Mouse (Mus musculus) lung, embryonic 14.5 days (tissue): ENCODE measurements around the gene Tmem123. TPM values are rescaled to one million over a fixed set of nuclear protein-coding genes. Genes with fewer than 3 reads are reported as not detected.

Source experiments
- ATAC-seq: fragments of 200-750 bp; cut with Nextera tagmentation; 2 replicates; pipeline ENCODE4 v1.8.0; 2017; ENCODE audit warnings: mild to moderate bottlenecking, moderate TSS enrichment, moderate library complexity; ENCODE audit not compliant: insufficient read depth
- DNase-seq: peaks from one replicate; pipeline ENCODE4 v3.0.0-alpha.2; 2015
- H3K27ac ChIP-seq: fragments of 300-500 bp; sonication (generic); 2 replicates; pipeline ENCODE4 v1.5.1; 2014; ENCODE audit warnings: low read depth, mild to moderate bottlenecking, moderate library complexity
- H3K27me3 ChIP-seq: fragments of 300-500 bp; sonication (generic); 2 replicates; pipeline ENCODE4 v1.6.1; 2014; ENCODE audit warnings: low read length, control low read depth; ENCODE audit not compliant: insufficient read depth
- H3K36me3 ChIP-seq: fragments of 300-500 bp; sonication (generic); 2 replicates; pipeline ENCODE4 v1.6.1; 2014; ENCODE audit warnings: control low read depth; ENCODE audit not compliant: insufficient read depth
- H3K4me1 ChIP-seq: fragments of 300-500 bp; sonication (generic); 2 replicates; pipeline ENCODE4 v1.6.1; 2014; ENCODE audit warnings: antibody characterized with exemption, control low read depth; ENCODE audit not compliant: insufficient read depth
- H3K4me2 ChIP-seq: fragments of 300-500 bp; sonication (generic); 2 replicates; pipeline ENCODE4 v1.6.1; 2014; ENCODE audit warnings: mild to moderate bottlenecking
- H3K4me3 ChIP-seq: fragments of 300-500 bp; sonication (generic); 2 replicates; pipeline ENCODE4 v1.5.1; 2014; ENCODE audit warnings: low read depth, low read length
- H3K9ac ChIP-seq: fragments of 300-500 bp; sonication (generic); 2 replicates; pipeline ENCODE4 v1.6.1; 2014
- H3K9me3 ChIP-seq: fragments of 300-500 bp; sonication (generic); 2 replicates; pipeline ENCODE4 v1.6.1; 2016; ENCODE audit warnings: low read depth, low read length, control low read depth
- CTCF ChIP-seq: IDR thresholded peaks from 2 replicates; pipeline ENCODE4 v1.5.1; 2016; ENCODE audit warnings: antibody characterized with exemption, low read depth
- WGBS: fragments of 180-500 bp; shearing (Covaris S2); extraction: QIAGEN DNeasy Blood & Tissue Kit; methylation state at CpG from one replicate; pipeline ENCODE4 v1.1.7; 2014; 5-methylcytosine and 5-hydroxymethylcytosine counted together
- polyA plus RNA-seq: library from polyadenylated mRNA; unstranded; fragments of >200 nt; fragmentation: Nextera tagmentation; extraction: Ambion mirVana; gene quantifications from 2 replicates; pipeline ENCODE4 v1.2.1, GENCODE M21; 2014

The Tmem123 gene
- polyA plus RNA-seq, 1 experiment from 2014 or later = 145 TPM

DNA sequence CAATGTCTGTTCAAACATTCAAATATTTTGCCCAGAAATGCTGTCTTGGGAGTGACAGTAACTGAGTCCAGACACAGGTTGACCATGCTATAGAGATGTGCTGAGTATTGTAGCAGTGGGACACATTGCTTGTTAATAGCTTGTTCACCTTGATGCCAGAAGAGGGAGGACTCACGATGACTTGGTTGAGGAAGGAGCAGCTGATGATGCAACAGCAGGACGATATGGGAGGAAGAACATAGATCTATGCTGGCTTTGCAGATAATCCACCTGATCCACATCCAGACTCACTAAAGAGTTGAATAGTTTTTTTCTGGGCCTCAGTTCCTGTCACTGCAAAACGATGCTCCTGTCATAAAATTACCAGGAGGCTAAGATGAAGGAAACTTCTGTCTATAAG is 2.7 kb downstream of the Tmem123 start:
- Histone ChIP-seq H3K36me3 (peaks cover 23% of the 10 kb centered on the region), H3K4me2 (no peak overlapping the region), H3K9ac (no peak overlapping the region), H3K27ac (no peak overlapping the region), H3K4me3 (no peak overlapping the region), H3K27me3 (no peaks in the 10 kb centered on the region), H3K9me3 (no peaks in the 10 kb centered on the region), H3K4me1 (0 out of 2 replicates have a peak, but pooled peaks cover 6% of the 10 kb centered on the region)
- TF ChIP-seq CTCF = no peak
- no peak for ATAC-seq
- DNase-seq = no peak
- 64% methylated on average over 3 of the region's 3 CpGs for WGBS

DNA sequence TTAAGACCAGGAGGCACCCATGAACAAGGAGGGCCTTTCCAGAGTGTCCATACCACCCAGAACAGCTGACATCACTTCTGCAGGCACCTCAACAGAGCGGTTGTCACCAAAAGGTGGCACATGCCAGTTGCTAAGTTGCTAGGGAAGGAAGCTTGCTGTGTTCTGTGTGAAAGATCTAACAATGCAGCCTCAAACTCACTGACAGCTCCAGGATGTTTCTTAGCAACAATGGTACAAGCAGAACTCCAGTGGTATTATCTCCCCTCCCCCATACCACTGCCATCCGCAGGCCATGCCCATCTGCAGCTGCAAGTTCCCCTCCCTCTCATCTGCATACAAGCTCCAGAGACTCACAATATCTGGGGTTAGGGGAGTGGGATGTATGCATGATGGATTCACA is 3.7 kb downstream of the Tmem123 start:
- Histone ChIP-seq H3K4me3 (no peak overlapping the region), H3K36me3 (peaks cover 26% of the 10 kb centered on the region), H3K27ac (no peak overlapping the region), H3K27me3 (no peaks in the 10 kb centered on the region), H3K4me1 (0 out of 2 replicates have a peak, but pooled peaks cover 6% of the 10 kb centered on the region), H3K9ac (no peak overlapping the region), H3K9me3 (no peaks in the 10 kb centered on the region), H3K4me2 (no peak overlapping the region)
- TF ChIP-seq CTCF = no peak
- DNase-seq (no peak), ATAC-seq (no peak)
- WGBS = 52% methylated on average over 2 of the region's 2 CpGs

DNA sequence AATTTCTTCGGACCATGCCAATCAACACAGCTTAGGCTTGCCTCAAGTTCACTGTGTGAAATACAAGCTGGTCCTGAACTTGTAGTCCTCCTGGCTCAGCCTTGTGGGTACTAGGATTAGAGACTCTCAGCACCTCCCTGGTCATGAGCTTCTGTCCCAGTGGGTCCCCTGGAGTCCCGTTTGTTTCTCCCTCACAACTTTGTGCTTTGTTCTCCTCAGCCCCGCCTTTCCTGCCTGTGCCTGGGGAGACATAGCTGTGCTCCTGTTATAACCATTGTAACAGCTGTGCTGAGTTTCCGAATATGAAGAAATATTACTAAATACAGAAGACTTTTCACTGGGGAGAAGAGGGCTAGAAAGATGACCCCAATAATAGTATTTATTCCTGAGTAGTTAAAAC is 5.2 kb downstream of the Tmem123 start:
- no peak for ATAC-seq
- Histone ChIP-seq H3K27me3 (no peaks in the 10 kb centered on the region), H3K36me3 (peaks cover 41% of the 10 kb centered on the region), H3K27ac (no peak overlapping the region), H3K9ac (no peak overlapping the region), H3K4me2 (no peak overlapping the region), H3K4me1 (0 out of 2 replicates have a peak, but pooled peaks cover 6% of the 10 kb centered on the region), H3K4me3 (no peak overlapping the region), H3K9me3 (no peaks in the 10 kb centered on the region)
- 69% methylated on average over 4 of the region's 4 CpGs for WGBS
- no peak for TF ChIP-seq CTCF
- DNase-seq = no peak

DNA sequence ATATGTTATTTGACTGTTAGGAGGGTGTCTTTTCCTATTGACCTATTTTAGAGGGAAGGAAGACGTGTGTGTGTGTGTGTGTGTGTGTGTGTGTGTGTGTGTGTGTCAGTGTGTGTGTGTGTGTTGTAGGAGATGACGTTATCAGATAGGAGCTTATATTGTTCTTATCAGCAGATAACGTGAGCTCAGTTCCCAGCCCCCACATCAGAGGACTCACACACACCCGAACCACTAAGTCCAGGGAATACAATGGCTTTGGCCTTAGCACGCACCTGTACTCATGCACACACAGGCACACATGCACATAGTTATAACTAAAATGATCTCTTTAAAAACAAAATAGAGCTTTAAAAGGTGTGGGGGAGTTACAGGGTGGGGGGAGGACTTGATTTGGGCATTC is 5.7 kb downstream of the Tmem123 start:
- ATAC-seq = no peak
- no peaks in the 10 kb centered on the region for H3K27me3 ChIP-seq
- no peak overlapping the region for H3K9ac ChIP-seq
- no peak overlapping the region for H3K27ac ChIP-seq
- 76% methylated on average over 5 of the region's 5 CpGs for WGBS
- DNase-seq = no peak
- TF ChIP-seq CTCF = no peak
- H3K36me3 ChIP-seq = peaks cover 43% of the 10 kb centered on the region
- no peaks in the 10 kb centered on the region for H3K9me3 ChIP-seq
- no peak overlapping the region for H3K4me2 ChIP-seq
- H3K4me1 ChIP-seq = 0 out of 2 replicates have a peak, but pooled peaks cover 6% of the 10 kb centered on the region
- H3K4me3 ChIP-seq = no peak overlapping the region

DNA sequence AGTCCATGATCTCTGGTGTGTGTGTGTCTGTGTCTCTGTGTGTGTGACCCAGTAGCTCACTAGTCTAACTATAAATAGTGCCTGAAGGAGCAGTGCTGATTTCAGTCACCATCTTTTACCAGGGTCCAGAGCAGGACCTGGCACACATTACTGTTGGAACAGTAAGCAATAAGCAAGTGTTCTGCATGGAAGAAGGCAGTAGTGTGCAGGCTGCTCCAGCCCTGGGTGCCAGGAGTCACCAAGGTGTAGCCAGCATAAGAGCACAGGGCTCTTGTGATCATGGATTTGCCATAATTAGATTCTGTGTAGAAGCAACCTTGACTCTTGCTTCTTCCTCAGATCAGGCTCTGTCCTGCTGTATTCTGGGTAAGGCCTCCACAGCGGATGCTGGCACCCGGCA is 8.5 kb downstream of the Tmem123 start:
- peaks cover 54% of the 10 kb centered on the region for H3K36me3 ChIP-seq
- no peak for ATAC-seq

DNA sequence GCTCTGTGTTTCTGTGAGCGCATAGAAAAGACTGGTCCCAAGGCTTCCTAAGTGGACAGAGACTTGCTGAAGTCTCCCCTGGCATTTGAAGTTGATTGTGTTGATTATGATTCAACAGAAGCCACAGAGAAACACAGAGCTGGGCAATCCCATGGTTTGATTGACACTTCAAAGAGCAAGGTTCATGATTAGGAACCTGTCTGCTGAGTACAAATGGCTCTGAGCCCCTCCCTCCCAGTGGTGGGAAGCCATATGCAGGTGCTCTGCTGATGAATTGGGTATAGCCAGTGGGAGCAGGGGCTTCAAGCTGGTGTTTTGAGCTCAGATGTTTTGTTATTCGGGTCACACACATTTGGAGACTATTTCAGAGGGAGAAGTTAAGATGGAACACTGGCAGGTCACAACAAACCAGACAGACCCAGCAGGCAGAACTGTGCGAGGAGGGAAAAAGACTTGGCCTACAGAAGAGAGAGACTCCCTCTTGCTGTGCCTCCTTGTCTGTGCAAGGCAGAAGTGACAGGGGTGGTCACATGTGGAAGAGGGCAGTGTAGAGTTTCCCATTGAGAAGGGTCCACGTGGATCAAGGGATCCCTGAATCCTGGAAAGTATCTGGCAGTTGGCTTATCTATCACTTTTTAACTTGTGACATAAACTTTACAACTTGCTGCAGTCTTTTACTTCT is 9.1 kb downstream of the Tmem123 start:
- no peak overlapping the region for H3K27ac ChIP-seq
- no peak overlapping the region for H3K4me2 ChIP-seq
- ATAC-seq (no peak), DNase-seq (no peak)
- H3K9me3 ChIP-seq = no peaks in the 10 kb centered on the region
- TF ChIP-seq CTCF = no peak
- H3K4me1 ChIP-seq = no peaks in the 10 kb centered on the region
- H3K4me3 ChIP-seq = no peak overlapping the region
- WGBS = 74% methylated on average over 4 of the region's 4 CpGs
- H3K9ac ChIP-seq = no peak overlapping the region
- peaks cover 54% of the 10 kb centered on the region for H3K36me3 ChIP-seq
- no peaks in the 10 kb centered on the region for H3K27me3 ChIP-seq

More for the DNA sequence above, 8.5 kb downstream of the Tmem123 start:
- Histone ChIP-seq H3K4me3 (no peak overlapping the region), H3K27ac (no peak overlapping the region), H3K4me1 (no peaks in the 10 kb centered on the region), H3K4me2 (no peak overlapping the region), H3K9me3 (no peaks in the 10 kb centered on the region), H3K9ac (no peak overlapping the region), H3K27me3 (no peaks in the 10 kb centered on the region)
- TF ChIP-seq CTCF = no peak
- 87% methylated on average over 2 of the region's 2 CpGs for WGBS
- DNase-seq = no peak

DNA sequence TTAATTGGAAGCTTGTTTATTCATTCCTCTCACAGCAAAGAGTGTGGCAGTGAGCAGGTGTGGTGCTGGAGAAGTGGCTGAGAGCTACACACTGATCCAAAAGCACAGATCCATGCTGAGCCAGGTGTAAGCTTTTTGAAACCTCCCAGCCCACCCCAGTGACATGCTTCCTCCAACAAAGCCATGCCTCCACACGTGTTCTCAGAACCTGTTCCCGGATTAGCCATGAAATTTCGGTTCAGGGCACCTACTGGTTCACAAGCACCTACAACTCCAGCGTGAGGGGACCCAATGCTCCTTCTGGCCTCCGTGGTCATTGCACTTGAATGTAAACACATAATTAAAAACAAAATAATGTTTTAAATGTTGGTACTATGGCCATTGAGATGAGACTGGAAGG is 9.8 kb downstream of the Tmem123 start:
- Histone ChIP-seq H3K4me3 (no peak overlapping the region), H3K4me2 (no peak overlapping the region), H3K36me3 (peaks cover 52% of the 10 kb centered on the region; the same call in 1 of the 2 replicates), H3K9me3 (no peaks in the 10 kb centered on the region), H3K4me1 (no peaks in the 10 kb centered on the region), H3K9ac (no peak overlapping the region), H3K27me3 (no peaks in the 10 kb centered on the region), H3K27ac (no peak overlapping the region)
- DNase-seq (no peak), ATAC-seq (no peak)
- WGBS = 84% methylated on average over 5 of the region's 5 CpGs
- TF ChIP-seq CTCF = no peak
